Mouse (Mus musculus) liver, embryonic 14.5 days (tissue): Measurements from ENCODE around the gene Cacna1d. TPM values are rescaled to one million over a fixed set of nuclear protein-coding genes. Genes with fewer than 3 reads are reported as not detected.

Experiments used
- ATAC-seq: fragments of 200-750 bp; cut with Nextera tagmentation; 2 replicates; pipeline ENCODE4 v1.8.0; 2017; ENCODE audit warnings: moderate number of reproducible peaks, mild to moderate bottlenecking, moderate library complexity; ENCODE audit not compliant: insufficient read depth
- DNase-seq, 3 experiments: peaks; one replicate each; pipeline ENCODE4 v3.0.0-alpha.2; 2012 to 2013; ENCODE audit warnings: low read depth in 3 of 3, low spot score in 3 of 3
- H3K27ac ChIP-seq: fragments of 300-500 bp; sonication (generic); 2 replicates; pipeline ENCODE4 v1.5.1; 2014; ENCODE audit warnings: moderate library complexity, mild to moderate bottlenecking, control low read depth, inconsistent platforms
- H3K27me3 ChIP-seq: fragments of 300-500 bp; sonication (generic); 2 replicates; pipeline ENCODE4 v1.6.1; 2014; ENCODE audit warnings: mild to moderate bottlenecking, low read length, moderate library complexity; ENCODE audit not compliant: control insufficient read depth, insufficient read depth
- H3K36me3 ChIP-seq: fragments of 300-500 bp; sonication (generic); replicated peaks from 2 replicates; pipeline ENCODE4 v1.6.1; 2014; ENCODE audit warnings: low read depth; ENCODE audit not compliant: control insufficient read depth, insufficient read depth
- H3K4me1 ChIP-seq, 2 experiments: fragments of 200-500 bp in 1 of 2; fragments of 300-500 bp in 1 of 2; sonication (generic) in 1 of 2; replicated peaks; 2 replicates each; pipeline ENCODE4 v1.6.1; 2012 to 2014; ENCODE audit warnings: antibody characterized with exemption in 1 of 2, inconsistent platforms in 1 of 2, low read length in 1 of 2; ENCODE audit not compliant: control insufficient read depth in 2 of 2, insufficient read depth in 2 of 2
- H3K4me2 ChIP-seq: fragments of 300-500 bp; sonication (generic); 2 replicates; pipeline ENCODE4 v1.6.1; 2014; ENCODE audit warnings: low read depth, mild to moderate bottlenecking, control low read depth, moderate library complexity
- H3K4me3 ChIP-seq, 2 experiments: fragments of 200-500 bp in 1 of 2; fragments of 300-500 bp in 1 of 2; sonication (generic) in 1 of 2; 2 replicates each; pipeline ENCODE4 v1.5.1; 2012 to 2014; ENCODE audit warnings: low read depth in 2 of 2, low read length in 2 of 2, mild to moderate bottlenecking in 2 of 2, control low read depth in 1 of 2, inconsistent platforms in 1 of 2, moderate library complexity in 1 of 2; ENCODE audit not compliant: insufficient read depth in 1 of 2
- H3K9ac ChIP-seq: fragments of 300-500 bp; sonication (generic); replicated peaks from 2 replicates; pipeline ENCODE4 v1.6.1; 2014; ENCODE audit warnings: mild to moderate bottlenecking, control low read depth, moderate library complexity
- H3K9me3 ChIP-seq: fragments of 300-500 bp; sonication (generic); 2 replicates; pipeline ENCODE4 v1.6.1; 2016; ENCODE audit warnings: low read length, mixed read lengths; ENCODE audit not compliant: control insufficient read depth
- CTCF ChIP-seq: IDR thresholded peaks from 2 replicates; pipeline ENCODE4 v1.5.1; 2016; ENCODE audit warnings: antibody characterized with exemption, low read depth, control low read depth
- EP300 ChIP-seq: IDR thresholded peaks from 2 replicates; pipeline ENCODE4 v1.6.1; 2016; ENCODE audit warnings: antibody characterized with exemption, low read depth
- WGBS: fragments of 180-500 bp; shearing (Covaris S2); extraction: QIAGEN DNeasy Blood & Tissue Kit; methylation state at CpG from one replicate; pipeline ENCODE4 v1.1.7; 2014; ENCODE audit not compliant: insufficient replicate concordance; 5-methylcytosine and 5-hydroxymethylcytosine counted together
- polyA plus RNA-seq, 2 experiments: library from polyadenylated mRNA; depleted of rRNA in 1 of 2; stranded (reverse) in 1 of 2; unstranded in 1 of 2; fragments of >200 nt; fragmentation: Nextera tagmentation in 1 of 2; extraction: Ambion mirVana in 1 of 2; gene quantifications; 2 replicates each; pipeline versions ENCODE4 v1.2.1 to v1.2.3; 2012 to 2014

Cacna1d gene
- polyA plus RNA-seq, 2 experiments = 0.17 TPM

DNA sequence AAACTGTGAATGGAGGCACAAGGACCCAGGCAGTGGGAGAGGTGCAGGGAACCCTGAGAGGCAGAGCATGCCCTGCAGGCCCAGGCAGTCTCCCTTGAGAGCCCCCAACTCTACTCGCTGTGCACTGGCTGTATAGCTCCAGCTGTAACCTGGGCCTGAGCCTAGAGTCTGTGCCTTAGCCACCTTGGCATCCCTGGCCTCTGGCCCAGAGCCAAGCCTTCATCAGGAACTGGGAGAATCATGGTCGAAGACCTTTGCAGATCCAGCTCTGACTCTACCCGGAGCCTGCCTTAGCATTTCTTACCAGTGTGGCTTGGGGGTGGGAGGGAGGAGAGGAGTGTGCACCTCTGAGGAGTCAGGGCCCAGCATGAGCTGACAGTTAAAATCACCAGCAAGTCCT is 322.4 kb downstream of the Cacna1d start:
- H3K4me1 ChIP-seq = peaks cover 0 to 11% of the 10 kb centered on the region in 2 experiments; a peak in 2 of 4 replicates
- H3K9ac ChIP-seq = no peak overlapping the region
- H3K4me3 ChIP-seq = no peak overlapping the region
- H3K27ac ChIP-seq = no peak overlapping the region
- no peak overlapping the region for H3K4me2 ChIP-seq
- no peaks in the 10 kb centered on the region for H3K27me3 ChIP-seq
- 55% methylated on average over 3 of the region's 3 CpGs for WGBS
- DNase-seq (no peak), ATAC-seq (no peak)
- H3K9me3 ChIP-seq = no peaks in the 10 kb centered on the region
- TF ChIP-seq CTCF (no peak), EP300 (no peak)
- no peaks in the 10 kb centered on the region for H3K36me3 ChIP-seq

DNA sequence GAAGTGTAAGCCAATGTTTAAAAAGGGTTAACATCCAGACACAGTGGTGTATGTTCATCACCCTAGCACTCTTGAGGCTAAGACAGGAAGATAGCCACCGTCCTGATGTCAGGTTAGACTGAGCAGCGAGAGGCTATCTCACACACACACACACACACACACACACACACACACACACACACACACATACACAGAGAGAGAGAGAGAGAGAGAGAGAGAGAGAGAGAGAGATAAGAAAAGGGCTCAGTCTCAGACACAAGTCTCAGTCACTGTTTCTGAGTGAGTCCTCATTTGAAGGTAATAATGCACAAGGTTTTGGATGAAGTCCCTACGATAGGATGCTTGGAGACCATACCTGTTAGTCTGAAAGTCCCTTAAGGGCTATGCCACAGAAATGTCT is 322.9 kb downstream of the Cacna1d start:
- H3K4me1 ChIP-seq = peaks cover 0 to 11% of the 10 kb centered on the region in 2 experiments; a peak in 2 of 4 replicates
- WGBS = 24% methylated on average over 3 of the region's 3 CpGs
- no peaks in the 10 kb centered on the region for H3K9me3 ChIP-seq
- no peak overlapping the region for H3K27ac ChIP-seq
- DNase-seq = no peak
- no peaks in the 10 kb centered on the region for H3K36me3 ChIP-seq
- H3K4me3 ChIP-seq = no peak overlapping the region
- H3K4me2 ChIP-seq = no peak overlapping the region
- peak; percentile 23; the same call in 1 of the 2 replicates for ATAC-seq
- no peak for TF ChIP-seq EP300
- TF ChIP-seq CTCF = no peak
- H3K27me3 ChIP-seq = no peaks in the 10 kb centered on the region
- H3K9ac ChIP-seq = no peak overlapping the region

DNA sequence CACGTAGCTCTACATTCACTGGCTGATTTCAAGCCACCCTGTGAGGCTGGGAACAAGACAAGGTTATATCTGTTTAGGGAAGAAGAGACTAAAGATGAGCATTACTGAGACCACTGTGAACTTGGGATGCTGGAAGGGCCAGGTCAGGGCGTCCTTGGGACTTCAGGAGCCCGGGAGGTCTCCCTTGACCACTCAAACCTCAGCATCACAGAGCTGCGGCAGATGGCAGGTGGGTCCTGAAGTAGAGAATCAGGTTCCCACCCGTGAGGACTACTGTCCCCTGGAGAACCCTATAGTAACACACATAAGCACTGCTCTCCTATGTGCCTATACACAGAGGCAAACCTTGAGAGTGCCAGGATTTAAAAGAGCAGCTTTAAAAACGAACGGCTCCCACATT is 323.6 kb downstream of the Cacna1d start:
- no peak for DNase-seq

DNA sequence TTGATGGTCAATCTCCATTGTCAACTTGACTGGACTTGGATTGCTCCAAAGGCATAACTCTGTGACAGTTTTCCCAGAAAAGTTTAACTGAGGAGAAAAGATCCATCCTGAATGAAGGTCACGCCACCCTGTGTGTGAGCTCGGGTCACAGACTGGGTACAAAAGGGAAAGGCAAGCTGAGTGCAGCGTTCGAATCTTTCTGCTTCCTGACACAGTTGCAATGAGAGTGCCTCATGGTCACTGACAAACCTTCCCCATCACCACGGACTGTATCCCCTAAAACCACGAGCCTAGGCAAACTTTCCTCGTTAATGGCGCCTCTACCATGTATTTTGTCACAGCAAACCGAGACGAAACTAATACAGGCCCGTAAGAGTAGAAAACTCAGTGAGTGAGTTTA is 325.2 kb downstream of the Cacna1d start:
- Histone ChIP-seq H3K9ac (no peak overlapping the region), H3K4me2 (no peak overlapping the region), H3K4me1 (peaks cover 0 to 11% of the 10 kb centered on the region in 2 experiments; a peak in 2 of 4 replicates), H3K36me3 (no peaks in the 10 kb centered on the region), H3K27ac (no peak overlapping the region), H3K4me3 (no peak overlapping the region), H3K27me3 (no peaks in the 10 kb centered on the region), H3K9me3 (no peaks in the 10 kb centered on the region)
- 77% methylated on average over 11 of the region's 11 CpGs for WGBS
- ATAC-seq = no peak
- no peak for DNase-seq
- TF ChIP-seq CTCF = no peak
- TF ChIP-seq EP300 = no peak

More for the DNA sequence above, 323.6 kb downstream of the Cacna1d start:
- Histone ChIP-seq H3K9ac (no peak overlapping the region), H3K9me3 (no peaks in the 10 kb centered on the region), H3K27me3 (no peaks in the 10 kb centered on the region), H3K4me1 (peaks cover 0 to 11% of the 10 kb centered on the region in 2 experiments; a peak in 2 of 4 replicates), H3K4me3 (no peak overlapping the region), H3K4me2 (no peak overlapping the region), H3K27ac (no peak overlapping the region), H3K36me3 (no peaks in the 10 kb centered on the region)
- no peak for ATAC-seq
- 67% methylated on average over 7 of the region's 7 CpGs for WGBS
- no peak for TF ChIP-seq CTCF
- TF ChIP-seq EP300 = no peak

DNA sequence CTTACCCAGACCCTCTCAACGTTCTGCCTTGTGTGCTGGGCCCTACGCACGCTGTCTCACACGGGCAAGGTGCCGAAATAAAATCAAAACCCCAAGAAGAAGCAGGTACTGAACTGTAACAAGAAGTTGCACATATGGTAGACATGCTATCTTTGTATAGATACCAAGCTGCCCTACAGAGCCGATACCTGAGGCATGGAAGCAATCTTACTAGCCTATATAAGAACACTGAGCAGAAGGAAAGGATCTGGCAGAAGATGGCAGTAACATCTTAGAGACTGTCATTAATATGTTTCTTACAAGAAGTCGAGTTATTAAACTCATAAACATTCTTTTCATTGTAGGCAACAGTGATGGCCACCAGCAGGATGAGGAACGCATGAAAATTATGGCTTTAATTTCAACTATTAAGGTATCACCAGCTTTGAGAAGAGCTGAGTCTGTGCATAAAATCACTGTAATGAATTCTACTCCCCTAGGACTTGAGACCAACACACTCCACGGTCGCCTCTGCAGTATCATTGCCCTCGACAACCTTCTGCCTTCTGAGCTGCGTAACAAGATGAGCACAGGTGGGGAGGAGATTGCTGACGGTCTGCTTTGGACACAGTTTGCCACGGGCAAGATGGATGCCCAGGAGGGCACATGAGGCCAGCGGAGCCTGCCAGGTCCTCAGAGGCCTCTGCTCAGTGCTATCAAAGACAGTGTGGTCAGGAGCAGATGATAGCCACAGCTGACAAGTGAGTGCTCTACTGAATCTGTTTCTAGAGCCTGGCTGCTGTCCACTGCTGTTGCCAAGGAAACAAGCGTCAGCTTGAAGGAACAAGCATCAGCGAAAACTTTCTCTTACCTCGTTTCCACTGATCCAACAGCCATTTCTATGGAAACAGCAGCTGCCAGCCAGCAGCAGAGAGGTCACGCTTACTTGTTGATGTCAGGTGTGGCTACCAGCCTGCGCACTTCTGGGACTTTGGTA is 327.2 kb downstream of the Cacna1d start:
- no peak for DNase-seq
- H3K27ac ChIP-seq = no peak overlapping the region

More for the DNA sequence above, 327.2 kb downstream of the Cacna1d start:
- Histone ChIP-seq H3K9ac (no peak overlapping the region), H3K36me3 (no peaks in the 10 kb centered on the region), H3K27me3 (no peaks in the 10 kb centered on the region), H3K4me1 (peaks cover 0 to 4% of the 10 kb centered on the region in 2 experiments; a peak in 1 of 4 replicates), H3K9me3 (no peaks in the 10 kb centered on the region), H3K4me2 (no peak overlapping the region), H3K4me3 (no peak overlapping the region)
- WGBS = 60% methylated on average over 20 of the region's 20 CpGs
- TF ChIP-seq EP300 (no peak), CTCF (no peak)
- no peak for ATAC-seq
